Mouse (Mus musculus): ENCODE results near the gene Gm19668.
"Not testable (repeated sequence)": the region's sequence is repeated elsewhere in the genome, so short reads cannot be mapped to it uniquely, and the experiment has no call there.

The Gm19668 gene

DNA sequence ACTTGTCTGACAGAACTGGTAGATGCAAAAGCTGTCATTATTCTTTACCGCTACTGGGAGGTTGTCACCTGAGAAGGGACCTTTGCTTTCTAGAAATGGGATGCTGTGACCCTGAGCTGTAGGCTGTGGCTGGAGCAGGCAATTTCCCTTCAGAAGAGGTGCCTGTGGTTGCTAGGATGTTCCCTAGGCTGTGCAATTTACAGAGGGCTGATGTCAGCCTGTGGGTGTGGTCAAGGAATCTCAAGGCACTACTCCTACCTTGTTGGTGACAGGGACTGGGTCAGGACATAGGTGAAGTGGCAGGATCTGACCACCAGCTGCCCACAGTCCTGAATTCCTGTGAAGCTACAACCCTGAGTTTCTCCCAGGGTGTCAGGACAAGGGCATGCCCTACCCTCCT, 29.2 kb downstream of the Gm19668 start:
- DNase-seq (ENCODE audit: low read depth) = no peak

GRCm38 (mm10) chr10:77759582-77759981, 39.4 kb downstream of the Gm19668 start, which contains the start of gene Gm3233:
Gene Gm3233, minus strand, starts transcription at chr10:77759682.
- DNase-seq (ENCODE audit: low read depth) = not testable (repeated sequence)

GRCm38 (mm10) chr10:77753448-77753847, 45.5 kb downstream of the Gm19668 start:
- DNase-seq (ENCODE audit: low read depth) = no peak

DNA sequence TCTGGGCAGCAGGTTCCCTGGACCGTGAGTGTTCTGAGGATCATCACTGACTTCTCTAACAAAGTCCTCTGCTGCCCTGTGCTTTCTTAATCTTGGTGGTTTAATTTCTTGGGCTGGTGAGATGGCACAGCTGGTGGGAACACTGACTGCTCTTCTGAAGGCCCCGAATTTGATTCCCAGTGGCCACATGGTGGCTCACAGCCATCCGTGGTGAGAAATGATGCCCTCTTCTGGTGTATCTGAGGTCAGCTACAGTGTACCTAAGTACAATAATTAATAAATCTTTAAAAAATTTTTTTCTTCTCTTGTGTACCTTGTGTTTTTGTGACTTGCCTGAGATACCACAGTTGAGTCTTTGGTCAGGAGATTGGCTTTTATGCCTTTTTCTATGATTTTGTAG, 46.6 kb downstream of the Gm19668 start:
- not testable (repeated sequence) for DNase-seq (ENCODE audit: low read depth)

GRCm38 (mm10) chr10:77751254-77751653, 47.7 kb downstream of the Gm19668 start, which contains the start of gene Gm9736:
Gene Gm9736, minus strand, starts transcription at chr10:77751354.
- DNase-seq (ENCODE audit: low read depth) = not testable (repeated sequence)

DNA sequence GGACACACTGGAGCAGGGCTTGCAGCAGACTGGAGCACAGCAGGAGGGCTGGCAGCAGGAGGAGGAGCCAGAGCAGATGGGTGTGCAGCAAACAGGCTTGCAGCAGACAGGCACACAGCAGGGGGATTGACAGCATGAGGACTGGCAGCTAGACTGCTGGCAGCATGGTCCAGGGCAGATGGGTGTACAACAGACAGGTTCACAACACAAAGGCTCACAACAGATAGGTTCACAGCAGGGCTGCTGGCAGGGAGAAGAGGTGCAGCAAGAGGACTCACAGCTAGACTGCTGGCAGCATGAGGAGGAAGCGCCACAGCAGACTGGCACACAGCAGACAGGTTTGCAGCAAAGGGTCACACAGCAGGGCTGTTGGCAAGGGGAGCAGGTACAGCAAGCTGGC, 48.2 kb downstream of the Gm19668 start:
- DNase-seq (ENCODE audit: low read depth) = not testable (repeated sequence)

Data from fibroblast of lung, adult 2 months (primary cell).